Mouse (Mus musculus) embryonic facial prominence, embryonic 11.5 days (tissue): Measurements from ENCODE around the gene Pcx. TPM values are rescaled to one million over a fixed set of nuclear protein-coding genes. Genes with fewer than 3 reads are reported as not detected.

Experiments
- ATAC-seq: fragments of 200-750 bp; cut with Nextera tagmentation; replicated peaks from 2 replicates; pipeline ENCODE4 v1.8.0; 2017; ENCODE audit warnings: low read depth; ENCODE audit not compliant: insufficient number of reproducible peaks, low FRiP score, low TSS enrichment
- DNase-seq: peaks from one replicate; pipeline ENCODE4 v3.0.0-alpha.2; 2015; ENCODE audit warnings: low spot score
- H3K27ac ChIP-seq: fragments of 300-500 bp; sonication (generic); replicated peaks from 2 replicates; pipeline ENCODE4 v1.5.1; 2014; ENCODE audit warnings: mild to moderate bottlenecking, low read depth, low read length, control low read depth
- H3K27me3 ChIP-seq: fragments of 300-500 bp; sonication (generic); 2 replicates; pipeline ENCODE4 v1.6.1; 2014; ENCODE audit warnings: mild to moderate bottlenecking, low read length, moderate library complexity, mixed read lengths; ENCODE audit not compliant: control insufficient read depth, insufficient read depth
- H3K36me3 ChIP-seq: fragments of 300-500 bp; sonication (generic); replicated peaks from 2 replicates; pipeline ENCODE4 v1.6.1; 2014; ENCODE audit warnings: low read depth, mild to moderate bottlenecking, low read length, moderate library complexity, mixed read lengths; ENCODE audit not compliant: control insufficient read depth, insufficient read depth
- H3K4me1 ChIP-seq: fragments of 300-500 bp; sonication (generic); 2 replicates; pipeline ENCODE4 v1.6.1; 2014; ENCODE audit warnings: low read length, mixed read lengths; ENCODE audit not compliant: control insufficient read depth, insufficient read depth
- H3K4me2 ChIP-seq: fragments of 300-500 bp; sonication (generic); 2 replicates; pipeline ENCODE4 v1.6.1; 2014; ENCODE audit warnings: low read depth, mild to moderate bottlenecking, control low read depth, low read length, moderate library complexity
- H3K4me3 ChIP-seq: fragments of 300-500 bp; sonication (generic); 2 replicates; pipeline ENCODE4 v1.5.1; 2014; ENCODE audit warnings: low read depth, low read length, control low read depth
- H3K9ac ChIP-seq: fragments of 300-500 bp; sonication (generic); replicated peaks from 2 replicates; pipeline ENCODE4 v1.6.1; 2014; ENCODE audit warnings: mild to moderate bottlenecking, control low read depth, low read length
- H3K9me3 ChIP-seq: fragments of 300-500 bp; sonication (generic); replicated peaks from 2 replicates; pipeline ENCODE4 v1.6.1; 2016; ENCODE audit warnings: mild to moderate bottlenecking, low read length, inconsistent platforms, mixed read lengths; ENCODE audit not compliant: control insufficient read depth
- WGBS: fragments of 180-500 bp; shearing (Covaris S2); extraction: QIAGEN DNeasy Blood & Tissue Kit; methylation state at CpG from one replicate; pipeline ENCODE4 v1.1.7; 2014; 5-methylcytosine and 5-hydroxymethylcytosine counted together
- polyA plus RNA-seq: library from polyadenylated mRNA; unstranded; fragments of >200 nt; fragmentation: Nextera tagmentation; extraction: Ambion mirVana; gene quantifications from 2 replicates; pipeline ENCODE4 v1.2.1, GENCODE M21; 2014

The Pcx gene
- polyA plus RNA-seq, 1 experiment from 2014 or later = 15.4 TPM

DNA sequence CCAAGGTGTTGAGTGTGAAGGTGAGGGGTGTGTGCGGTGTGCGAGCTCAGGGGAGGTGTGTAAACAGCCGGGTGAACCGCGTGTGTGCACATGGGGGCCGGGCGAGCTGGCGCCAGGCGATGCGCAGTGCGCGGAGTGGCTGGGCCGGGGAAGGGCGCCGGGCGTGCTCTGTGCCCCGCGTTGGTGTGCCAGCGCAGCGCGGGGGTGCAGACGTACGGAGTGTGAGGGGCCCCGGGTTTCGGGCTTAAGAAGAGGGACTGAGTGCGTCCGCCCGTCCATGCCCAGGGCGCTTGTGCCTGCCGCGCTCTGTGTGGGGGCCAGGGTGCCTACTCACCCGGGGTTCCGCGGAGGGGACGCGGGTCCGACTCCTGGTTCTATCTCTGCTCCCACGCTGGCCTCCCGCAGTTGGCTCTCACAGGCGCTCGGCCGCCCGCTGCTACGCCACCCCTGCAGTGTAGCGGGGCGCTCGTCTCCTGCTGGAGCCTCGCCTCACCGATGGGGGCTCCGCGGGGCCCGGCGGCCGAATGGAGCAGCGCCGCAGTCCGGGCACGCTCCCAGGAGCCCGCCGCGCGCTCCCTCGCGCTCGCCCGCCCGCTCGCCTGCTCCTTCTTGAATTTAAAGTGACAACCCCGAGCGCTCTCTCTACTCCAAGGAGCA, 33.5 kb upstream of the Pcx start:
- H3K36me3 ChIP-seq = no peaks in the 10 kb centered on the region
- H3K27me3 ChIP-seq = peaks cover 12% of the 10 kb centered on the region
- peak overlapping the region; percentile 51 for H3K4me3 ChIP-seq
- no peaks in the 10 kb centered on the region; the same call in 1 of the 2 replicates for H3K4me1 ChIP-seq
- ATAC-seq (peak; percentile 56; the same call in 1 of the 2 replicates), DNase-seq (peak; percentile 69)
- peak overlapping the region; percentile 97 for H3K4me2 ChIP-seq
- no peaks in the 10 kb centered on the region for H3K9me3 ChIP-seq
- H3K27ac ChIP-seq = no peak overlapping the region
- H3K9ac ChIP-seq = peak overlapping the region; percentile 71
- under 1% methylated on average over 69 of the region's 70 CpGs for WGBS

DNA sequence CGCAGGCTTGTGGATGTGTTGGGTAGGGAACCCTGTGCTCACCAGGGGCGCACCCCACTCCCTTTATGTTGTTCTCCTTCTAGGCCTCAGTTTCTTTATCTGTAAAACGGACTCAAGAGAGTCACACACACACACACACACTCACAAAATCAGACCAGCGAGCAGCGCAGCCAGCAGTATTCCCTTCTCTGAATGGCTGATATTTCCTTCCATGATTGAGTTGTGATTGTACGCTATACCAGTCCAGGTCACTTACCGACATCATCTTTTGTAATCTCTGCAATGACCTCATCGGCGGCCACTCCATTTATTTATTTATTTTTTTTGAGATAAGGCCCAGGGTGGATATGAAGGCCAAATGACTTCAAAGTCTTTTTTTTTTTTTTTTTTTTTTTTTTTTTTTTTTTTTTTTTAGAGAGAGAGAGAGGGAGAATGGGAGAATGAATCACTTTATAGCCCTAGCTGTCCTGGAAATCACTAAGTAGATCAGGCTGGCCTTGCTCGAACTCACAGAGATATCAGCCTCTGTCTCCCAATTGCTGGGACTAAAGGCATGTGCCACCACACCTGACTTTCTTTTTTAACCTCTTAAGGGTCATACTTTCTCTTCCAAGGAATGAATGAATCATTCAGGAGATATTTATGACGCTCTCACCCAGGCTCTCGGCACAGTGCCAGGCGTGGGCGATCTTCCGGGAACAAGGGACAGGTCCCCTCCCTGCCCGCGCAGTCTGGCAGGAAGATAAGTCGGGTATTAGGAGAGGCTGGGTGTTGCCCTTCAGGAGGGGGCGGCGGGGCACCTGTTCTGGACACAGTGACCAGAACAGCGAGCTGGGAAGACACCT, 32.7 kb upstream of the Pcx start, which contains the start of gene Syt12:
Syt12 (minus strand) TSS at position 103 of the 845 bp plus-strand sequence.
- DNase-seq = no peak
- H3K4me2 ChIP-seq = peak within 1 kb of the TSS; percentile 97

DNA sequence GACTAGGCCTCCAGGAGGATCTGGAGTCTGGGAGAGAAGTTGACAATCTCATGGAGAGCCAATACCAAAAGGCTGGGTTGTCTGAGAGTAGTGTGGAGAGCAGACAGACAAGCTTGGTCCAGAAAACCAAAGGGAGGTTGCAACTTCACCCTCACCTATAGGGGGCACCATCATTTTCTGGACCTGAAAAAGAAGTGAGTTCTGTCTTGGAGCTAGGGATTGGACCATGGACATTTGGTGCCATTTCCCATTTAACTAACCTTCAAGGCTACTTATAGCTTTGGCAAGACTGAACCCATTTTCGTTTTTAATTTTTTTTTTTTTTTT, 32.1 kb upstream of the Pcx start:
- Histone ChIP-seq H3K36me3 (no peaks in the 10 kb centered on the region), H3K27me3 (peaks cover 12% of the 10 kb centered on the region), H3K4me2 (no peak overlapping the region), H3K4me1 (no peaks in the 10 kb centered on the region; the same call in 1 of the 2 replicates), H3K9me3 (no peaks in the 10 kb centered on the region), H3K9ac (no peak overlapping the region), H3K27ac (no peak overlapping the region), H3K4me3 (no peak overlapping the region)
- WGBS = 22% methylated on average over 1 of the region's 1 CpGs
- peak; percentile 37 for DNase-seq
- ATAC-seq = no peak

More for the DNA sequence above, 32.7 kb upstream of the Pcx start, which contains the start of gene Syt12:
- Histone ChIP-seq H3K4me1 (no peaks in the 10 kb centered on the region; the same call in 1 of the 2 replicates), H3K36me3 (no peaks in the 10 kb centered on the region), H3K27ac (no peak within 1 kb of the TSS), H3K9ac (peak within 1 kb of the TSS; percentile 71), H3K4me3 (peak within 1 kb of the TSS; percentile 51), H3K9me3 (no peaks in the 10 kb centered on the region), H3K27me3 (peaks cover 12% of the 10 kb centered on the region)
- ATAC-seq = no peak
- WGBS = 33% methylated on average over 21 of the region's 21 CpGs

DNA sequence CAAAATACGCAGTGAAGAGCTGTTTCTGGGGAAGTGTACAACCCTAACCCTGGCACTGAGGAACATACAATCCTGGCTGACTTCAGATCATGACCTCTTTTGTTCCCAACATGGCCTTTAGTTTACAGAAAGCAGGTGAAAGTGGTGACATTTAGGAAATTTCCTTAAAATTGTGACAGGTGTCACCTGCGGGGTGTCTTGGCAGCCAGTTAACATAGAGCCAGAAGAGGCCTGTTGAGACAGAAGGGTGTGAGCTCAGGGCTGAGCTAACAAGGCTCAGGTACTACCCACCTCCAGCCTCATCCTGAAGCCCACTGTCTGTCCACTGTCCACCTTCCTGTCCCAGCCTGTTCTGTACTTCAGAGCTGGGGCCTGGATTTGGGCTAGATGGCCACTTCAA, 30.2 kb upstream of the Pcx start:
- no peaks in the 10 kb centered on the region for H3K36me3 ChIP-seq
- no peaks in the 10 kb centered on the region for H3K9me3 ChIP-seq
- no peak for DNase-seq
- H3K4me3 ChIP-seq = no peak overlapping the region
- WGBS = 85% methylated on average over 2 of the region's 2 CpGs
- H3K27ac ChIP-seq = no peak overlapping the region
- no peaks in the 10 kb centered on the region; the same call in 1 of the 2 replicates for H3K4me1 ChIP-seq
- no peak for ATAC-seq
- H3K27me3 ChIP-seq = peaks cover 12% of the 10 kb centered on the region
- no peak overlapping the region for H3K4me2 ChIP-seq
- H3K9ac ChIP-seq = no peak overlapping the region

DNA sequence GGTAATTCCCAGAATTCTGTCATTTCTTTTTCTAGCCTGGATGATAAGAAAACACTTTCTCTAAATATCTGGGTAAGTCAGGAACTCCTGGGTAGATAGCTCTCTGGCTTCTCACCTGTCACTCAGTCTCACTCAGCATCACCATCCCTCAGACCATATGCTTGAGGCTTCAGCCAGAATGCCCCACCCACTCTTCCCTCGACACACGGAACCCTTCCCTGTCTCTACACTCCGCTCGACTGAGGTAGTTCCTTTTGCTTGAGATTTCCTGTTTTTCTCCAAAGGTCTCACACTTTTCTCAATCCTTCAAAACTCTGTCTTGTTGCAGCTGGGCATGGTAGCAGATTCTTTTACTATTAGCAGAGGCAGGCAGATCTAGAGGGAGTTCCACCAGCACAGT, 28.9 kb upstream of the Pcx start:
- 51% methylated on average over 4 of the region's 4 CpGs for WGBS
- no peaks in the 10 kb centered on the region for H3K9me3 ChIP-seq
- no peaks in the 10 kb centered on the region; the same call in 1 of the 2 replicates for H3K4me1 ChIP-seq
- ATAC-seq (no peak), DNase-seq (no peak)
- no peaks in the 10 kb centered on the region for H3K36me3 ChIP-seq
- H3K27ac ChIP-seq = no peak overlapping the region
- H3K27me3 ChIP-seq = peaks cover 6% of the 10 kb centered on the region
- no peak overlapping the region for H3K9ac ChIP-seq
- no peak overlapping the region for H3K4me3 ChIP-seq
- no peak overlapping the region for H3K4me2 ChIP-seq

DNA sequence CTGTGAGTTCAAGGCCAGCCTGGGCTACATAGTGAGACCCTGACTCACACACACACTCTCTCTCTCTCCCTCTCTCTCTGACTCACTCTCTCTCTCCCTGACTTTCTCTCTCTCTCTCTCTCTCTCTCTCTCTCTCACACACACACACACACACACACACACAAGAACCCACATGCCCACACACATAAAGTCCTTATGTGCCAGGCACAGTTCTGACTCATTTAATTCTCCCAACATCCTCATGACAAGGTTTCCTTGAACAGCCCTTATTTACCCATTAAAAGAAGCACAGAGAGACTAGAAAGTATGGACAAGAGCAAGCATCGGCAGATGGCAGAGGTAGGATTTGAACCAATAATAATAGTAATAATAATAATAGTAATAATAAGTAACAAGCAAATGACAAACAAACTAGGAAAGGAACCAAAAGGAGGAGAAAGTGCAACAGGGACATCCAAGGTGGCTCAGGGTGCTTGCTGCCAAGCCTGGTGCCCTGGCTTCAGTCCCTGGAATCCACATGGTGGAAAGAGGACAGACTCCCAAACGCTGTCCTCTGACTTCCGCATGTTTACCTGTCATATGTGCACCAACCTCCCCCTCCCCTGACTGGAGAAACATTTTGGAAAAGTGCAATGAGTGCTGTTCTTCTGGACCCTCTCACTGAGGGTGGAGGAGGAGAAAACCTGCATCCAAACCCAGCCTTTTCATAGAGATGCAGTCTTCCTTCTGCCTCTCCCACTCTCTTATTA, 28.0 kb upstream of the Pcx start:
- H3K27ac ChIP-seq = no peak overlapping the region
- 81% methylated on average over 3 of the region's 3 CpGs for WGBS
- no peak overlapping the region for H3K9ac ChIP-seq
- no peak for ATAC-seq
- no peaks in the 10 kb centered on the region for H3K36me3 ChIP-seq
- no peaks in the 10 kb centered on the region for H3K9me3 ChIP-seq
- no peaks in the 10 kb centered on the region; the same call in 1 of the 2 replicates for H3K4me1 ChIP-seq
- no peaks in the 10 kb centered on the region; the same call in 1 of the 2 replicates for H3K27me3 ChIP-seq
- H3K4me3 ChIP-seq = no peak overlapping the region
- H3K4me2 ChIP-seq = no peak overlapping the region
- DNase-seq = no peak

DNA sequence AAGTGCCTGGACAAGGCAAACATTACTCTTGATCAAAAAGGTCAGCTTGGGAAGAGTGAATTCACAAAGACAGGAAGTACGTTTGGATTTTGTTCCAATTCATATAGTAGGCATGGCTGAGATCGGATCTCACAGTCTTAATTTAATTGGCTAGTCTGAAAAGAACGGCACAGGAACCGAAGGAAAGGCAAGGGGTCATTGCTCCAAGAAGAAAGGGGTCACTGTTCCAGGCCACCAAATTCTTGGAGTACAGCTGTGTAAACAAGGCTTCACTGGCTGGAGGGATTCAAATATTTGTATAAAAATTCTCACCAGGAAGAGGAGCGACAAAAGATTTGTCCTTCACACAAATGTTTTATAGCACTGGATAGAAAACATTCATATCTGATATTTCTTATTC, 25.3 kb upstream of the Pcx start:
- 18% methylated on average over 5 of the region's 5 CpGs for WGBS
- Histone ChIP-seq H3K36me3 (no peaks in the 10 kb centered on the region), H3K9ac (no peak overlapping the region), H3K9me3 (no peaks in the 10 kb centered on the region), H3K4me1 (no peaks in the 10 kb centered on the region), H3K27me3 (no peaks in the 10 kb centered on the region), H3K27ac (peak overlapping the region; percentile 35; the same call in 1 of the 2 replicates), H3K4me2 (no peak overlapping the region), H3K4me3 (no peak overlapping the region)
- no peak; the same call in 1 of the 2 replicates for ATAC-seq
- peak; percentile 53 for DNase-seq
